Mouse (Mus musculus) forebrain, embryonic 11.5 days (tissue): ENCODE results near the gene Cep63. TPM values are rescaled to one million over a fixed set of nuclear protein-coding genes. Genes with fewer than 3 reads are reported as not detected.
A peak's percentile ranks its signal among the peaks of the same experiment; 100 is the strongest.

Experiments
- ATAC-seq: fragments of 200-750 bp; cut with Nextera tagmentation; replicated peaks from 2 replicates; pipeline ENCODE4 v1.8.0; 2017; ENCODE audit warnings: moderate TSS enrichment; ENCODE audit not compliant: low FRiP score
- DNase-seq: peaks from one replicate; pipeline ENCODE4 v3.0.0-alpha.2; 2017; ENCODE audit warnings: low spot score
- H3K27ac ChIP-seq: fragments of 300-500 bp; sonication (generic); 2 replicates; pipeline ENCODE4 v1.5.1; 2014; ENCODE audit warnings: low read depth, low read length
- H3K27me3 ChIP-seq: fragments of 300-500 bp; sonication (generic); 2 replicates; pipeline ENCODE4 v1.6.1; 2014; ENCODE audit warnings: mild to moderate bottlenecking, low read length, mixed read lengths; ENCODE audit not compliant: control insufficient read depth, insufficient read depth
- H3K36me3 ChIP-seq: fragments of 300-500 bp; sonication (generic); 2 replicates; pipeline ENCODE4 v1.6.1; 2014; ENCODE audit warnings: mild to moderate bottlenecking, low read length, moderate library complexity, mixed read lengths; ENCODE audit not compliant: control insufficient read depth, insufficient read depth
- H3K4me1 ChIP-seq: fragments of 300-500 bp; sonication (generic); replicated peaks from 2 replicates; pipeline ENCODE4 v1.6.1; 2014; ENCODE audit warnings: low read length, mixed read lengths; ENCODE audit not compliant: control insufficient read depth, insufficient read depth
- H3K4me2 ChIP-seq: fragments of 300-500 bp; sonication (generic); 2 replicates; pipeline ENCODE4 v1.6.1; 2014; ENCODE audit warnings: low read depth, mild to moderate bottlenecking, low read length, moderate library complexity, mixed read lengths; ENCODE audit not compliant: severe bottlenecking
- H3K4me3 ChIP-seq: fragments of 300-500 bp; sonication (generic); 2 replicates; pipeline ENCODE4 v1.5.1; 2014; ENCODE audit warnings: low read depth, low read length
- H3K9ac ChIP-seq: fragments of 300-500 bp; sonication (generic); 2 replicates; pipeline ENCODE4 v1.6.1; 2014; ENCODE audit warnings: low read length
- H3K9me3 ChIP-seq: fragments of 300-500 bp; sonication (generic); 2 replicates; pipeline ENCODE4 v1.6.1; 2016; ENCODE audit warnings: low read length, mixed read lengths; ENCODE audit not compliant: control insufficient read depth
- WGBS: fragments of 180-500 bp; shearing (Covaris S2); extraction: QIAGEN DNeasy Blood & Tissue Kit; methylation state at CpG from one replicate; pipeline ENCODE4 v1.1.7; 2014; 5-methylcytosine and 5-hydroxymethylcytosine counted together
- polyA plus RNA-seq: library from polyadenylated mRNA; unstranded; fragments of >200 nt; fragmentation: Nextera tagmentation; extraction: Ambion mirVana; gene quantifications from 2 replicates; pipeline ENCODE4 v1.2.1, GENCODE M21; 2014

Cep63 gene
- polyA plus RNA-seq, 1 experiment from 2014 or later = 51.4 TPM

DNA sequence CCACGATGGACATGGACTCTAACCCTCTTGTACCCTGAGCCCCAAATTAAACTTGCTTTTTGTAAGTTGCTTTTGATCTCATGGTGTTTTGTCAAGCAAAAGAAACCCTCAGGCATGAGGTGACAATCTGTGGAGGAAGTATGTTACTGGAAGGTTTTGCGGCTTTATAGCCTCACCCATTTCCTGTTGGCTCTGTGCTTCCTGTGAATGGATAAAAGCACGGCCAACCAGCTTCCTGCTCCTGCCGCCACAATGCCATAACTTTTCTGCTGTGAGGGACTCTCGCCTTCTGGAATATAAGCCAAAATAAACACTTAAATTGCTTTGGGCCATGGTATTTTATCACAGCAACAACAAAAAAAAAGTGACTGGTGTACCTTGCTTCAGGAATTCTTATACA lies 48.9 kb downstream of the Cep63 start:
- ATAC-seq = no peak

GRCm38 (mm10) chr9:102572888-102573287 lies 53.4 kb downstream of the Cep63 start:
- H3K9me3 ChIP-seq = no peaks in the 10 kb centered on the region
- H3K27ac ChIP-seq = no peak overlapping the region
- no peak overlapping the region for H3K9ac ChIP-seq
- H3K27me3 ChIP-seq = no peaks in the 10 kb centered on the region
- H3K4me1 ChIP-seq = 0 out of 2 replicates have a peak, but pooled peaks cover 2% of the 10 kb centered on the region
- no peak overlapping the region for H3K4me3 ChIP-seq
- ATAC-seq (no peak), DNase-seq (peak; percentile 39)
- no peaks in the 10 kb centered on the region for H3K36me3 ChIP-seq
- whole genome bisulfite sequencing = 85% methylated on average over 5 of the region's 5 CpGs
- no peak overlapping the region for H3K4me2 ChIP-seq

More for the DNA sequence above, 48.9 kb downstream of the Cep63 start:
- no peaks in the 10 kb centered on the region for H3K9me3 ChIP-seq
- no peak overlapping the region for H3K4me3 ChIP-seq
- no peaks in the 10 kb centered on the region for H3K27me3 ChIP-seq
- 71% methylated on average over 5 of the region's 5 CpGs for WGBS
- no peak overlapping the region for H3K9ac ChIP-seq
- 0 out of 2 replicates have a peak, but pooled peaks cover 2% of the 10 kb centered on the region for H3K4me1 ChIP-seq
- no peak overlapping the region for H3K4me2 ChIP-seq
- no peaks in the 10 kb centered on the region for H3K36me3 ChIP-seq
- DNase-seq = peak; percentile 1
- H3K27ac ChIP-seq = no peak overlapping the region

DNA sequence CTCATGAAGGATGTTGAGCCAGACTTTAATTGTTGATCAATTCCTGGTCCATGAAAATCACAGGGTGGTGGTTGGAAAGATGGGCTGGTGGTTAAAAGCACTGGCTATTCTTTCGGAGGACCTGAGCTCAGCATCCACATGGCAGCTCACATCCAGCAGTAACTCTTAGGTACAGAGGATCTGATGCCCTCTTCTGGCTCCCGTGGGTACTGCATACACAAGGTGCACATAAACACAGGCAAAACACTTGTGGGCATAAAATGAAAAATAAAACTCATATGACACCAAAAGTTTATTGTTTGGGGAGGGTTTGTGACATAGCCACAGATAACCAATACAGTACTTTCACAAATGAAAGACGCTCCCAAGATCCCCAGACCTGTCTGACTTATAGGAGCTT lies 67.9 kb downstream of the Cep63 start:
- Histone ChIP-seq H3K4me3 (no peak overlapping the region), H3K4me1 (no peaks in the 10 kb centered on the region), H3K27ac (no peak overlapping the region), H3K27me3 (no peaks in the 10 kb centered on the region), H3K9ac (no peak overlapping the region), H3K4me2 (no peak overlapping the region), H3K36me3 (no peaks in the 10 kb centered on the region), H3K9me3 (no peaks in the 10 kb centered on the region; the same call in 1 of the 2 replicates)
- WGBS = 89% methylated on average over 3 of the region's 3 CpGs
- no peak for ATAC-seq
- DNase-seq = no peak

DNA sequence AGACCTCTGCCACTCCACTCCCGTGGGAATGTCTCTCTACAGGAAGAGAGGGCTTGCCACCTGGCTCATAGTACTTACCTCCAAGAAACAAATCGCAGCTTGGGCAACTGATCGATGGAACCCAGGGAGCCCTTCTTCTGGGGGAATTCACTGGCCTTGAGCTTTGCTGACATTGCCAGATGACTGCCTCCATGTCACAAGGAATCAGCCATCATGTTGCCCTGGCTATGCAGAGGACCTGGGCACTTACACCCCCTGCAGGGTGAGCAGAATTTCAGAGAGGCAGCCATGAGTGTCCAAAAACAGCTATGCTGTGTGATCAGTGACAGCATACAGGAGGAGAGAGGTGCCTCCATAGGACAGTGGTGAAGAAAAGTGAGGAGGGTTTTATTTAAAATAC lies 72.6 kb downstream of the Cep63 start:
- 90% methylated on average over 3 of the region's 3 CpGs for WGBS
- H3K36me3 ChIP-seq = no peaks in the 10 kb centered on the region

DNA sequence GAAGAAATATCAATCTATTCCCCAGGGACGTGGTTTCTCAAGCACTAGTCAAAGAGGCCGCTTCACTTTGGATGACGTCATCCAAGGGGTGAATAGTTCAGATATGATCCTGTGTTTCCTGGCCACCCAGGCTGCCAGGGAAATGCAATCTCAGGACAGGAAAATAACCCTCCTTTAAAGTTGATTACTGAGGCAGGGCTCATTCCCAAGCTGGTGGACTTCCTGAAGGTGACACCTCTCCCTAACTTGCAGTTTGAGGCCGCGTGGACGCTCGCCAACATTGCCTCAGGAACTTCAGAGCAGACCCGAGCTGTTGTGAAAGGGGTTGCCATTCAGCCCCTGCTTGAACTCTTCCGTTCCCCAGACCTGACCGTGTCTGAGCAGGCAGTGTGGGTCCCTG lies 74.6 kb downstream of the Cep63 start:
- Histone ChIP-seq H3K9me3 (no peaks in the 10 kb centered on the region), H3K36me3 (no peaks in the 10 kb centered on the region), H3K4me2 (no peak overlapping the region), H3K4me1 (peaks cover 3% of the 10 kb centered on the region; the same call in 1 of the 2 replicates), H3K9ac (no peak overlapping the region), H3K27me3 (peaks cover 10% of the 10 kb centered on the region), H3K27ac (no peak overlapping the region), H3K4me3 (no peak overlapping the region)
- no peak for DNase-seq
- no peak for ATAC-seq
- WGBS = 88% methylated on average over 10 of the region's 10 CpGs

More for the DNA sequence above, 72.6 kb downstream of the Cep63 start:
- no peaks in the 10 kb centered on the region for H3K4me1 ChIP-seq
- no peak overlapping the region for H3K4me3 ChIP-seq
- ATAC-seq (no peak), DNase-seq (no peak)
- H3K9ac ChIP-seq = no peak overlapping the region
- no peaks in the 10 kb centered on the region; the same call in 1 of the 2 replicates for H3K9me3 ChIP-seq
- H3K27ac ChIP-seq = no peak overlapping the region
- no peaks in the 10 kb centered on the region for H3K27me3 ChIP-seq
- H3K4me2 ChIP-seq = no peak overlapping the region

- ATAC-seq (no peak), DNase-seq (no peak)
- no peak overlapping the region for H3K9ac ChIP-seq
- WGBS = 82% methylated on average over 8 of the region's 8 CpGs
- no peaks in the 10 kb centered on the region for H3K9me3 ChIP-seq
- no peak overlapping the region for H3K4me3 ChIP-seq
- H3K36me3 ChIP-seq = no peaks in the 10 kb centered on the region
- H3K4me2 ChIP-seq = no peak overlapping the region
- H3K27ac ChIP-seq = no peak overlapping the region
- H3K27me3 ChIP-seq = peaks cover 10% of the 10 kb centered on the region
- peaks cover 4% of the 10 kb centered on the region; the same call in 1 of the 2 replicates for H3K4me1 ChIP-seq
These were observed 77.1 kb downstream of the Cep63 start for GRCm38 (mm10) chr9:102549211-102549610.

- H3K27ac ChIP-seq = no peak overlapping the region
- H3K9ac ChIP-seq = no peak overlapping the region
- ATAC-seq (no peak), DNase-seq (no peak)
- no peak overlapping the region for H3K4me2 ChIP-seq
- no peaks in the 10 kb centered on the region for H3K9me3 ChIP-seq
- H3K27me3 ChIP-seq = peaks cover 15% of the 10 kb centered on the region
- 12% methylated on average over 7 of the region's 7 CpGs for WGBS
- peaks cover 7% of the 10 kb centered on the region; the same call in 1 of the 2 replicates for H3K4me1 ChIP-seq
- no peak overlapping the region for H3K4me3 ChIP-seq
- no peaks in the 10 kb centered on the region for H3K36me3 ChIP-seq
These were observed 79.3 kb downstream of the Cep63 start for GRCm38 (mm10) chr9:102547028-102547354.

- H3K4me1 ChIP-seq = peaks cover 7% of the 10 kb centered on the region; the same call in 1 of the 2 replicates
- no peak overlapping the region for H3K9ac ChIP-seq
- WGBS = 43% methylated on average over 20 of the region's 20 CpGs
- DNase-seq (peak; percentile 42), ATAC-seq (no peak)
- H3K4me2 ChIP-seq = peak overlapping the region; percentile 65
- H3K9me3 ChIP-seq = no peaks in the 10 kb centered on the region
- H3K27ac ChIP-seq = no peak overlapping the region
- no peak overlapping the region for H3K4me3 ChIP-seq
- H3K36me3 ChIP-seq = no peaks in the 10 kb centered on the region
- H3K27me3 ChIP-seq = peaks cover 15% of the 10 kb centered on the region
These were observed 79.9 kb downstream of the Cep63 start for GRCm38 (mm10) chr9:102546256-102547027.
